Mouse (Mus musculus) liver, adult (tissue): ENCODE results near the gene Gm20422.

ENCODE experiments used
- GATA4 ChIP-seq: IDR thresholded peaks from 2 replicates; pipeline ENCODE4 v1.6.1; 2014; ENCODE audit warnings: mild to moderate bottlenecking, low read length; ENCODE audit not compliant: insufficient replicate concordance

Gm20422 gene

DNA sequence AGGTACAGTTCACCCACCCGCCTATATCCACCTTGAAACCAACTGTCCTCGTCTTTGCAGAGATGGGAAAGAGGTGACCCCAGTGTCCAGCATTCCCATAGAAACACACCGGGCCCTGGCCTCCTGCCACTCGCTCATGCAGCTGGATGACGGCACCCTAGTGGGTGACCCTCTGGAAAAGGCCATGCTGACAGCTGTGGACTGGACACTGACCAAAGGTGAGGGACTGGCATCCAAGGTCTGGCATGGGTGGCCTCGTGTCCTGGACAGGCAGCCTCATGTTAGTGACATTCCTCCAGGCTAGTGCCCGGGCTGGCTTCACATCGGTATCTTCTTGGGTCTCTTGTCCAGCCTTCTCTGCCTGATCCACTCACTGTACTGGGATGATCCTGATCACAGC lies 24.6 kb upstream of the Gm20422 start:
- no peak for TF ChIP-seq GATA4

DNA sequence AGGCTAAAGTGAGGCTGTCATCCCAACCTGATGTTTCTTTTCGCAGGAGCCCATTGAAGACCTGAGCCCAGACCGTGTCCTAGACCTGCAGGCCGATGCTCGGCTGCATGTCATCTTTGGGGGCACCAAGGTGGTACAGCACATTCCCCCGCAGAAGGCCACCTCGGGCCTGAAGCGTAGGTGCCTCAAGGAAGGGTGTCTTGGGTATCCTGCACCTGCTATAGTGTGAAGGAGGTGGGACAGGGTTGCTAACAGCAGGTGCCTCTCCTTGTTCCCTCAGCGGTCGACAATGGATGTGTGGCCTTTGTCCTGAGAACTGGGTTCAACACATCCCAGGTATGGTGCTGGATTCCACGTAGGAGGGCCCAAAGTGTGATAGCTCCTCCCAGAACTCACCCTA lies 23.0 kb upstream of the Gm20422 start:
- no peak for TF ChIP-seq GATA4

- TF ChIP-seq GATA4: no peak
Measured at GRCm38 (mm10) chr8:69796721-69797345, 22.1 kb upstream of the Gm20422 start.

GRCm38 (mm10) chr8:69794901-69795300 lies 20.2 kb upstream of the Gm20422 start:
- no peak for TF ChIP-seq GATA4

DNA sequence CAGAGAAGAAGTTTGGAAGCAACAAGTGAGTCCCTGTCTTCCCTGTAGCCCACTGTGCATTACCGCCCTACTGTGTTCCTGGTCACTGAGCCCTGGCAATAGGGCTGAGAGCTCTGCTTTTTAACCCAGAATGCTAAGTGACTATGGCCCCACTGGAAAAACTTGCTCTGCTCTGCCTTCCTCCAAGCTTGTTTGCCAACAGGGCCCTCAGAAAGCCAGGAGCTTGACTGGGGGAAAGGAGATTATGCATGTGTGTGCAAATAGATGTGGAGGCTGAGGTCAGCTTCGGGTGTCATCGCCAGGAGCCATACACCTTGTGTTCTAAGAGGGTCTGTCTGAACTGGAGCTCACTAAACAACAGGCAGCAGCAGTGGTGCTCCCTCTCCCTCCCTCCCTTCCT lies 19.4 kb upstream of the Gm20422 start:
- no peak for TF ChIP-seq GATA4

DNA sequence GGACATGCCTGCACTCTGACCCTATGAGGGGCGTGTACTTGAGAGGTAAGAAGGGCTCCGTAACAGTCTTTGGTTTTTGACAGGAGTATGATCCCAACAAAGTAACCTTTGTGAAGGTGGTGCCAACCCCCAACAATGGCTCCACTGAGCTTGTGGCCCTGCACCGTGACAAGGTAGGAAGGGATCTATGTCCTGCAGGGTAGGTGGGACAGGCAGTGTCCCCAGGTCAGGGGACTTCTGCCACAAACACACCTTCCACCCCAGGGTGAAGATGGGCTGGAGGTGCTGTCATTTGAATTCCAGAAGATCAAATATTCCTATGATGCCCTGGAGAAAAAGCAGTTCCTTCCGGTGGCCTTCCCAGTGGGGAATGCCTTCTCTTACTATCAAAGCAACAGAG lies 19.0 kb upstream of the Gm20422 start:
- TF ChIP-seq GATA4: no peak

DNA sequence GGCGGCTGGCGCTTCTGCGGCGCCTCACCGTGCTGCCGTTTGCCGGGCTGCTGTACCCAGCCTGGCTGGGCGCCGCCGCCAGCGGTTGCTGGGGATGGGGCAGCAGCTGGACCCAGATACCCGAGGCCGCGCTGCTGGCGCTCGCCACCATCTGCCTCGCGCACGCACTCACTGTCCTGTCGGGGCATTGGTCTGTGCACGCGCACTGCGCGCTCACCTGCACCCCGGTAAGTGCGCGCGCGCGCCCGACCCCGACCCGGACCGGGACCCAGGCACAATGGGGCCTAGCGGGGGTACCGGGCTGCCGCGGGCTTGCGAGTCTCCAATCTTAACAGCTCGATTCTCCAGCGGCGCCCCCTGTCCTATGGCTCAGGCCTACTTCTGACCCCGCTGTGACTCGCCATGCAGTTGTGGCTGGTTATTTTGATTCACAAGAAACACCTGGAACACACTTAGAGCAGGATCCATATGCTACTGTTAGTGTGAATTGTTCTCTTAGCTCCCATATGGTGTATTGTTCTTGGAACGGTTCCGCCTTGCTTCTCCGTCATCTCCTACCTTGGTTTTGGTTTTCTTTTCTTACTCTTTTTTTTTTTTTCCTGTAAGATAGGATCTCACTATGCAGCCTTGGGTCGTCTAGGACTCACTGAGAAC lies 16.9 kb upstream of the Gm20422 start:
- TF ChIP-seq GATA4: no peak

DNA sequence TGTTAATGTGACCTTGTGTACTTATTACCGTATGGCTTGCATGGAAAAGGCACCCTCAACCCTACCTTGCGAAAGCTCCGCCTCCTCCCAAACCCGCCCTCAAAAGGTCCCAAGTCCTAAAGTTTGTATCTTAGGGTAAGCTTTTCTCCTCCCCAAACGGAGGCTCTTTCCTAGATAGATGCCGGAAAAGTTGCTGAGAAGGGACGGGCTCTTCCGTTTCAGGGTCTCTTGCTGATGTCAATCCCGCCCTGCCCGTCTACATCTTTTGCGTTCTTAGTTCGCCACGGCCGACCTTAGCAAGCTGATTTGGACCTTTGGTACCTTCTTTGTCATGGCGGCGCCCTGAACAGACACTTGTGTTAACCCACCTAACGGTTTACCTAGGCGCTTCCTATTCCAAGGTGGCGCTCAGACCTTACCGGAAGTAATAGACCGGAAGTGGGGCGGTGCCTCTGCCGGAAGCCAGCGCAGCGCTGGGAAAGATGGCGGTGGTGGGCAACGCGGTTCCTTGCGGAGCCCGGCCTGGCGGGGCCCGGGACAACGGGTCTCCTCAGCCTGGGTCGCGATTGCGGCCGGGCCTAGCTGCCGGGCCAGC lies 16.2 kb upstream of the Gm20422 start, which contains the start of the genes Atp13a1 and Zfp866:
TSS of gene Atp13a1 (plus strand) at position 391 of the 595 bp plus-strand sequence.
TSS of gene Zfp866 (minus strand) at position 406 of the 595 bp plus-strand sequence.
- no peak; the same call in 1 of the 2 replicates for TF ChIP-seq GATA4

- no peak for TF ChIP-seq GATA4
Measured at GRCm38 (mm10) chr8:69790364-69790763, 15.7 kb upstream of the Gm20422 start.

DNA sequence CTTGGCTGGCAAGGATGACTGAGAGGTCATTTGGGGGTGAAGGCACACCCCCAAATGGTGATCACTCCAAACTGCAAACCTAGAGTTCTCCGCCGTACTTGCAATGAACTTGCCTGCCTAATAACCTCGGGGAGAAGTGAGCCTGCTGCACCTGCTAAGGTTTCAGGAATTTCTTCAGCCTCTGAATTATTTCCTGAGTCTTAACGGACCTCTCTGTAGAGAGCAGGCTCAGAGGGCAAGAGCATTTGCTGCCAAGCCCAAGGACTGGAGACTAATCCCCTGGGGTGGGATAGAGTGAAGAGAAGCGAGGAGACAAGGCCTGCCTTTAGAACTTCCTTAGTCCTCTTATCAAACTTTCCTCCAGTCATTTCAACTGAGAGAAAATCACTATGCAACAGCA lies 15.0 kb upstream of the Gm20422 start:
- TF ChIP-seq GATA4: no peak

DNA sequence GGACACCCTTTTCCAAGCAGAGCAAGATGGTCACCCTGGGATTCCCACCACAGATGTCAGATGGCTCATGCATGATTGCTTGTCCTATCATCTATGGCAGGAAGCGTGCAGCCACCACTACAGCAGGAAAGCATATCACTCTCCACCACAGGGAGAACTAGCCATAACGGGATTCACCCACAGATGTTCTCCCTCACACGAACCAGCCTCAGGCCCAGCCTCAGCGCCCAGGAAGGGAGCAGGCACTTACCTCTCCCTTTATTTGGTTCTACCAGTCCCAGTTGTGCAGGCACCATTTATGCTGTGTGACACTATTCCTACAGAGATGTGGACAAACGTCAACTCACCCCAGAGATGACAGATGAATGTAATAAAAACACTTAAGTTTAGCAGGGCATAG lies 14.4 kb upstream of the Gm20422 start:
- no peak for TF ChIP-seq GATA4

DNA sequence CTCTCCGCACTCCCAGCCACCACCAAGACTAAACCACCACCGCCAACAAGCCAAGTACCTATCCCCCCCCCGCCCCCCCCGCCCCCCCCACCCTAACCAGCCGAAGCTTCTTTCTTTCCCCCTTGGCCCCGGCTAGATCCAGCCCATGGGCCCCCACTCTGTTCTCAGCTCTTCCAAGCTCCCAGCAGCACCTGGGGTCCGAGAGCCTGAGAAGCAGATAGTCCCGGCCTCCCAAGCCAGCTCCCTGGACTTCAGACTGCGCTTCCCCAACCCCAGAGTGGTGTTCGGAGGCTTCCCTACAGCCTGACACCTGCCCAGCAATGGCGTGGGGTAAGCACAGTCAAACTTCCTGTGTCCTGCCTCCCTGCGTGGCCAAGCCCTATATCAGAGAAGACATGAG lies 2.4 kb upstream of the Gm20422 start:
- no peak for TF ChIP-seq GATA4

- no peak for TF ChIP-seq GATA4
Measured at GRCm38 (mm10) chr8:69775149-69775534, 456 bp upstream of the Gm20422 start.

GRCm38 (mm10) chr8:69772106-69772505 lies 2.6 kb downstream of the Gm20422 start:
- TF ChIP-seq GATA4: no peak

GRCm38 (mm10) chr8:69771221-69771620 lies 3.5 kb downstream of the Gm20422 start:
- no peak for TF ChIP-seq GATA4

GRCm38 (mm10) chr8:69761814-69762445 lies 12.8 kb downstream of the Gm20422 start:
- no peak for TF ChIP-seq GATA4
